Mouse (Mus musculus) limb, embryonic 13.5 days (tissue): ENCODE data around the gene Uspl1. TPM values are rescaled to one million over a fixed set of nuclear protein-coding genes. Genes with fewer than 3 reads are reported as not detected.

Experiments used
- ATAC-seq: fragments of 200-750 bp; cut with Nextera tagmentation; 2 replicates; pipeline ENCODE4 v1.8.0; 2017; ENCODE audit warnings: low read depth, moderate number of reproducible peaks, moderate TSS enrichment; ENCODE audit not compliant: low FRiP score
- H3K27ac ChIP-seq: fragments of 300-500 bp; sonication (generic); 2 replicates; pipeline ENCODE4 v1.5.1; 2015; ENCODE audit warnings: inconsistent platforms, mild to moderate bottlenecking, moderate library complexity
- H3K27me3 ChIP-seq: fragments of 300-500 bp; sonication (generic); 2 replicates; pipeline ENCODE4 v1.6.1; 2015; ENCODE audit warnings: mild to moderate bottlenecking, inconsistent platforms
- H3K36me3 ChIP-seq: fragments of 300-500 bp; sonication (generic); 2 replicates; pipeline ENCODE4 v1.6.1; 2015; ENCODE audit warnings: inconsistent platforms, mild to moderate bottlenecking, moderate library complexity
- H3K4me1 ChIP-seq: fragments of 300-500 bp; sonication (generic); 2 replicates; pipeline ENCODE4 v1.6.1; 2015; ENCODE audit warnings: inconsistent platforms
- H3K4me2 ChIP-seq: fragments of 300-500 bp; sonication (generic); replicated peaks from 2 replicates; pipeline ENCODE4 v1.6.1; 2015; ENCODE audit warnings: inconsistent platforms, mild to moderate bottlenecking, moderate library complexity
- H3K4me3 ChIP-seq: fragments of 300-500 bp; sonication (generic); 2 replicates; pipeline ENCODE4 v1.5.1; 2015; ENCODE audit warnings: moderate library complexity, mild to moderate bottlenecking, inconsistent platforms
- H3K9ac ChIP-seq: fragments of 300-500 bp; sonication (generic); 2 replicates; pipeline ENCODE4 v1.6.1; 2015; ENCODE audit warnings: mild to moderate bottlenecking, inconsistent platforms
- H3K9me3 ChIP-seq: fragments of 300-500 bp; sonication (generic); 2 replicates; pipeline ENCODE4 v1.6.1; 2016; ENCODE audit warnings: inconsistent platforms
- WGBS: fragments of 180-500 bp; shearing (Covaris S2); methylation state at CpG from one replicate; pipeline ENCODE4 v1.1.7; 2015; 5-methylcytosine and 5-hydroxymethylcytosine counted together
- polyA plus RNA-seq: library from polyadenylated mRNA; unstranded; fragments of >200 nt; fragmentation: Nextera tagmentation; extraction: Ambion mirVana; gene quantifications from 2 replicates; pipeline ENCODE4 v1.2.1, GENCODE M21; 2015

The Uspl1 gene
- polyA plus RNA-seq, 1 experiment from 2014 or later, result 59.5 TPM

- Histone ChIP-seq H3K36me3 (peaks cover 82% of the 10 kb centered on the region), H3K4me3 (no peak overlapping the region), H3K4me1 (0 out of 2 replicates have a peak, but pooled peaks cover 9% of the 10 kb centered on the region), H3K27ac (no peak overlapping the region), H3K27me3 (no peaks in the 10 kb centered on the region), H3K9ac (no peak overlapping the region), H3K4me2 (no peak overlapping the region), H3K9me3 (no peaks in the 10 kb centered on the region)
- WGBS, result 70% methylated on average over 5 of the region's 5 CpGs
- no peak for ATAC-seq
These were observed 18.8 kb downstream of the Uspl1 start for GRCm38 (mm10) chr5:149202941-149203340.

- Histone ChIP-seq H3K27me3 (no peaks in the 10 kb centered on the region), H3K4me2 (no peak overlapping the region), H3K36me3 (peaks cover 85% of the 10 kb centered on the region), H3K9me3 (no peaks in the 10 kb centered on the region), H3K9ac (no peak overlapping the region), H3K27ac (no peak overlapping the region), H3K4me1 (0 out of 2 replicates have a peak, but pooled peaks cover 9% of the 10 kb centered on the region), H3K4me3 (no peak overlapping the region)
- no peak for ATAC-seq
- WGBS, result 81% methylated on average over 4 of the region's 4 CpGs
These were observed 19.7 kb downstream of the Uspl1 start for GRCm38 (mm10) chr5:149203796-149204375.

GRCm38 (mm10) chr5:149204822-149205221, 20.7 kb downstream of the Uspl1 start:
- Histone ChIP-seq H3K27ac (0 out of 2 replicates have a peak overlapping the region, but pooled peaks have one; percentile 0), H3K9ac (no peak overlapping the region), H3K36me3 (peaks cover 86% of the 10 kb centered on the region), H3K27me3 (no peaks in the 10 kb centered on the region), H3K4me1 (0 out of 2 replicates have a peak, but pooled peaks cover 9% of the 10 kb centered on the region), H3K4me2 (no peak overlapping the region), H3K4me3 (no peak overlapping the region), H3K9me3 (no peaks in the 10 kb centered on the region)
- 89% methylated on average over 7 of the region's 7 CpGs for WGBS
- no peak for ATAC-seq

- H3K4me2 ChIP-seq, result no peak overlapping the region
- no peak for ATAC-seq
These were observed 21.1 kb downstream of the Uspl1 start for GRCm38 (mm10) chr5:149205265-149205664.

GRCm38 (mm10) chr5:149206286-149206685, 22.1 kb downstream of the Uspl1 start:
- Histone ChIP-seq H3K9ac (no peak overlapping the region), H3K27ac (no peak overlapping the region), H3K4me3 (no peak overlapping the region), H3K4me1 (0 out of 2 replicates have a peak, but pooled peaks cover 9% of the 10 kb centered on the region), H3K27me3 (no peaks in the 10 kb centered on the region), H3K36me3 (peaks cover 90% of the 10 kb centered on the region), H3K9me3 (no peaks in the 10 kb centered on the region), H3K4me2 (no peak overlapping the region)
- no peak for ATAC-seq
- WGBS, result 81% methylated on average over 5 of the region's 5 CpGs

More at GRCm38 (mm10) chr5:149205265-149205664, 21.1 kb downstream of the Uspl1 start:
- Histone ChIP-seq H3K36me3 (peaks cover 87% of the 10 kb centered on the region), H3K27ac (peak overlapping the region; percentile 0; the same call in 1 of the 2 replicates), H3K4me1 (0 out of 2 replicates have a peak, but pooled peaks cover 9% of the 10 kb centered on the region), H3K9ac (no peak overlapping the region), H3K27me3 (no peaks in the 10 kb centered on the region), H3K4me3 (no peak overlapping the region), H3K9me3 (no peaks in the 10 kb centered on the region)
- WGBS, result 76% methylated on average over 8 of the region's 8 CpGs

- 0 out of 2 replicates have a peak, but pooled peaks cover 9% of the 10 kb centered on the region for H3K4me1 ChIP-seq
- no peak overlapping the region for H3K9ac ChIP-seq
- no peaks in the 10 kb centered on the region for H3K27me3 ChIP-seq
- no peak overlapping the region; the same call in 1 of the 2 replicates for H3K27ac ChIP-seq
- WGBS, result 81% methylated on average over 6 of the region's 6 CpGs
- no peak for ATAC-seq
- H3K4me3 ChIP-seq, result no peak overlapping the region
- H3K4me2 ChIP-seq, result no peak overlapping the region
- H3K36me3 ChIP-seq, result peaks cover 90% of the 10 kb centered on the region
- no peaks in the 10 kb centered on the region for H3K9me3 ChIP-seq
These were observed 23.5 kb downstream of the Uspl1 start for GRCm38 (mm10) chr5:149207661-149208060.

- H3K36me3 ChIP-seq, result peaks cover 90% of the 10 kb centered on the region
These were observed 24.6 kb downstream of the Uspl1 start for GRCm38 (mm10) chr5:149208776-149209175.

GRCm38 (mm10) chr5:149209328-149209727, 25.2 kb downstream of the Uspl1 start:
- Histone ChIP-seq H3K4me3 (no peak overlapping the region), H3K9me3 (no peaks in the 10 kb centered on the region), H3K27me3 (no peaks in the 10 kb centered on the region), H3K36me3 (peaks cover 90% of the 10 kb centered on the region), H3K9ac (no peak overlapping the region), H3K4me1 (0 out of 2 replicates have a peak, but pooled peaks cover 9% of the 10 kb centered on the region), H3K4me2 (no peak overlapping the region), H3K27ac (no peak overlapping the region)
- 83% methylated on average over 8 of the region's 8 CpGs for WGBS
- peak; percentile 67 for ATAC-seq

More at GRCm38 (mm10) chr5:149208776-149209175, 24.6 kb downstream of the Uspl1 start:
- no peaks in the 10 kb centered on the region for H3K27me3 ChIP-seq
- H3K27ac ChIP-seq, result no peak overlapping the region
- H3K4me1 ChIP-seq, result 0 out of 2 replicates have a peak, but pooled peaks cover 9% of the 10 kb centered on the region
- no peaks in the 10 kb centered on the region for H3K9me3 ChIP-seq
- no peak for ATAC-seq
- WGBS, result 88% methylated on average over 7 of the region's 7 CpGs
- no peak overlapping the region for H3K4me2 ChIP-seq
- H3K9ac ChIP-seq, result no peak overlapping the region
- H3K4me3 ChIP-seq, result no peak overlapping the region

- H3K9me3 ChIP-seq, result no peaks in the 10 kb centered on the region
- H3K27me3 ChIP-seq, result no peaks in the 10 kb centered on the region
- H3K27ac ChIP-seq, result no peak overlapping the region
- H3K4me1 ChIP-seq, result 0 out of 2 replicates have a peak, but pooled peaks cover 3% of the 10 kb centered on the region
- no peak for ATAC-seq
- H3K4me3 ChIP-seq, result no peak overlapping the region
- H3K9ac ChIP-seq, result no peak overlapping the region
- peaks cover 93% of the 10 kb centered on the region for H3K36me3 ChIP-seq
- H3K4me2 ChIP-seq, result no peak overlapping the region
- WGBS, result 89% methylated on average over 4 of the region's 4 CpGs
These were observed 26.9 kb downstream of the Uspl1 start for GRCm38 (mm10) chr5:149211041-149211440.

- no peak overlapping the region for H3K27ac ChIP-seq
- 90% methylated on average over 4 of the region's 4 CpGs for WGBS
- no peak for ATAC-seq
These were observed 28.7 kb downstream of the Uspl1 start for GRCm38 (mm10) chr5:149212806-149213205.

GRCm38 (mm10) chr5:149215540-149215939, 31.4 kb downstream of the Uspl1 start:
- WGBS, result 95% methylated on average over 7 of the region's 7 CpGs
- Histone ChIP-seq H3K4me1 (no peaks in the 10 kb centered on the region), H3K9me3 (no peaks in the 10 kb centered on the region)

More at GRCm38 (mm10) chr5:149212806-149213205, 28.7 kb downstream of the Uspl1 start:
- no peaks in the 10 kb centered on the region for H3K4me1 ChIP-seq
- H3K27me3 ChIP-seq, result no peaks in the 10 kb centered on the region
- no peaks in the 10 kb centered on the region for H3K9me3 ChIP-seq
- peaks cover 96% of the 10 kb centered on the region for H3K36me3 ChIP-seq
- H3K4me3 ChIP-seq, result no peak overlapping the region
- H3K4me2 ChIP-seq, result no peak overlapping the region
- H3K9ac ChIP-seq, result no peak overlapping the region

GRCm38 (mm10) chr5:149217524-149218357, 33.6 kb downstream of the Uspl1 start:
- peaks cover 50% of the 10 kb centered on the region for H3K36me3 ChIP-seq
- 80% methylated on average over 6 of the region's 6 CpGs for WGBS
- no peak for ATAC-seq
- H3K4me1 ChIP-seq, result no peaks in the 10 kb centered on the region
- H3K4me3 ChIP-seq, result no peak overlapping the region
- H3K27me3 ChIP-seq, result no peaks in the 10 kb centered on the region
- no peak overlapping the region for H3K9ac ChIP-seq
- H3K9me3 ChIP-seq, result no peaks in the 10 kb centered on the region
- H3K27ac ChIP-seq, result no peak overlapping the region
- H3K4me2 ChIP-seq, result no peak overlapping the region

More at GRCm38 (mm10) chr5:149215540-149215939, 31.4 kb downstream of the Uspl1 start:
- H3K36me3 ChIP-seq, result peaks cover 71% of the 10 kb centered on the region
- H3K4me2 ChIP-seq, result no peak overlapping the region
- H3K27me3 ChIP-seq, result no peaks in the 10 kb centered on the region
- no peak overlapping the region for H3K4me3 ChIP-seq
- H3K27ac ChIP-seq, result no peak overlapping the region
- no peak overlapping the region for H3K9ac ChIP-seq
- ATAC-seq, result no peak
